Mouse (Mus musculus) olfactory bulb, adult 2 months (tissue): ENCODE measurements around the gene Suds3. TPM values are rescaled to one million over a fixed set of nuclear protein-coding genes. Genes with fewer than 3 reads are reported as not detected.

Experiments
- H3K27ac ChIP-seq: fragments of 200-500 bp; 2 replicates; pipeline ENCODE4 v1.5.1; 2012; ENCODE audit warnings: low read depth, low read length; ENCODE audit not compliant: insufficient read depth
- H3K4me1 ChIP-seq: fragments of 200-500 bp; 2 replicates; pipeline ENCODE4 v1.6.1; 2012; ENCODE audit warnings: low read length; ENCODE audit not compliant: control insufficient read depth, insufficient read depth
- H3K4me3 ChIP-seq: fragments of 200-500 bp; 2 replicates; pipeline ENCODE4 v1.5.1; 2012; ENCODE audit warnings: mild to moderate bottlenecking, low read depth, low read length, moderate library complexity; ENCODE audit not compliant: insufficient read depth
- CTCF ChIP-seq: fragments of 200-500 bp; IDR thresholded peaks from 2 replicates; pipeline ENCODE4 v1.5.1; 2012; ENCODE audit warnings: low read depth, mild to moderate bottlenecking, low read length, moderate library complexity; ENCODE audit not compliant: insufficient read depth
- POLR2A ChIP-seq: fragments of 200-500 bp; IDR thresholded peaks from 2 replicates; pipeline ENCODE4 v1.6.1; 2012; ENCODE audit warnings: mild to moderate bottlenecking, low read depth, low read length, moderate library complexity; ENCODE audit not compliant: insufficient read depth
- WGBS: fragments of 180-500 bp; shearing (Covaris S2); methylation state at CpG from one replicate; pipeline ENCODE4 v1.1.7; 2018; 5-methylcytosine and 5-hydroxymethylcytosine counted together
- polyA plus RNA-seq: library from polyadenylated mRNA; stranded (reverse); fragments of >200 nt; gene quantifications from 2 replicates; pipeline ENCODE4 v1.2.4, GENCODE M21; 2012; ENCODE audit warnings: low replicate concordance; ENCODE audit not compliant: missing spikeins, insufficient read depth, insufficient read length

The Suds3 gene
- polyA plus RNA-seq, 1 experiment = 131 TPM

DNA sequence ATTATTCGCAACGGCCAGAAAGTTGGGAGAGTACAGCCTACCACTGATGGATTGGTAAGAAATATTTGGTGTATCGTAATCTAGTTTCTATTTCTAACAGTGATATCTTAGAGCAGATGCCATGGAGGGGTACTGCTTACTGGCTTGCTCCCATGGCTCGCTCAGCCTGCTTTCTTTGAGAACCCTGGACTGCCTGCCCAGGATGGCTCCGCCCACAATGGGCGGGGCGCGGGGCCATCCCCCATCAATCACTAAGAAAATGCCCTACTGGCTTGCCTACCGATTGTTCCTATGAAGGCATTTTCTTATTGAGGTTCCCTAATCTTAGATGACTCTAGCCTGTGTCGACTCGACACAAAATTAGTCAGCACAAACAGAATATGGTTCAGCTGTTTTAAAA is 73.3 kb downstream of the Suds3 start:
- WGBS = 74% methylated on average over 11 of the region's 11 CpGs
- Histone ChIP-seq H3K27ac (no peak overlapping the region), H3K4me3 (no peak overlapping the region), H3K4me1 (no peaks in the 10 kb centered on the region)
- no peak for TF ChIP-seq CTCF
- TF ChIP-seq POLR2A = no peak

Other genes starting within 250 kb of the Suds3 start
- gene Taok3, start 4.0 kb upstream of the Suds3 start, polyA plus RNA-seq = 107 TPM in 1 of 2 replicates, not detected in the other
- not detected in 2 replicates for gene Pebp1, start 171.5 kb upstream of the Suds3 start, polyA plus RNA-seq
- gene Vsig10, start 203.0 kb upstream of the Suds3 start, polyA plus RNA-seq = not detected in 2 replicates
- not detected in 2 replicates for gene Wsb2, start 241.2 kb upstream of the Suds3 start, polyA plus RNA-seq